Mouse (Mus musculus): ENCODE data around the gene Krtap9-5. TPM values are rescaled to one million over a fixed set of nuclear protein-coding genes. Genes with fewer than 3 reads are reported as not detected.

Krtap9-5 gene
- polyA plus RNA-seq, 1 experiment: not detected

Other genes starting within 250 kb of the Krtap9-5 start
- gene Gm14180, start 214.2 kb upstream of the Krtap9-5 start, polyA plus RNA-seq (2012; rRNA removed): not detected in 2 replicates
- not detected in 2 replicates for gene Gm11595, start 175.6 kb upstream of the Krtap9-5 start, polyA plus RNA-seq (2012; rRNA removed)
- not detected in 2 replicates for gene Krtap4-8, start 167.8 kb upstream of the Krtap9-5 start, polyA plus RNA-seq (2012; rRNA removed)
- gene Krtap4-9, start 163.3 kb upstream of the Krtap9-5 start, polyA plus RNA-seq (2012; rRNA removed): not detected in 2 replicates
- gene Gm11596, start 155.0 kb upstream of the Krtap9-5 start, polyA plus RNA-seq (2012; rRNA removed): not detected in 2 replicates
- gene Gm11569, start 149.5 kb upstream of the Krtap9-5 start, polyA plus RNA-seq (2012; rRNA removed): not detected in 2 replicates
- not detected in 2 replicates for gene Gm11554, start 144.0 kb upstream of the Krtap9-5 start, polyA plus RNA-seq (2012; rRNA removed)
- not detected in 2 replicates for gene Krtap4-13, start 138.6 kb upstream of the Krtap9-5 start, polyA plus RNA-seq (2012; rRNA removed)
- not detected in 2 replicates for gene Gm11564, start 132.8 kb upstream of the Krtap9-5 start, polyA plus RNA-seq (2012; rRNA removed)
- gene 2300003K06Rik, start 110.4 kb upstream of the Krtap9-5 start, polyA plus RNA-seq (2012; rRNA removed): not detected in 2 replicates
- 0.11 and 0.33 TPM in 2 replicates for gene Krtap4-16, start 96.9 kb upstream of the Krtap9-5 start, polyA plus RNA-seq (2012; rRNA removed)
- not detected in 2 replicates for gene Gm11568, start 90.6 kb upstream of the Krtap9-5 start, polyA plus RNA-seq (2012; rRNA removed)
- gene Gm11559, start 84.0 kb upstream of the Krtap9-5 start, polyA plus RNA-seq (2012; rRNA removed): not detected in 2 replicates
- gene Krtap9-1, start 75.1 kb upstream of the Krtap9-5 start, polyA plus RNA-seq (2012; rRNA removed): not detected in 2 replicates
- gene Gm11567, start 69.3 kb upstream of the Krtap9-5 start, polyA plus RNA-seq (2012; rRNA removed): not detected in 2 replicates
- gene Krtap31-1, start 40.6 kb upstream of the Krtap9-5 start, polyA plus RNA-seq (2012; rRNA removed): not detected in 2 replicates
- gene Gm11565, start 33.7 kb upstream of the Krtap9-5 start, polyA plus RNA-seq (2012; rRNA removed): not detected in 2 replicates
- gene Krtap31-2, start 12.2 kb upstream of the Krtap9-5 start, polyA plus RNA-seq (2012; rRNA removed): not detected in 2 replicates
- gene Krtap29-1, start 30.6 kb downstream of the Krtap9-5 start, polyA plus RNA-seq (2012; rRNA removed): not detected in 2 replicates
- not detected in 2 replicates for gene Krtap16-1, start 38.1 kb downstream of the Krtap9-5 start, polyA plus RNA-seq (2012; rRNA removed)
- not detected in 2 replicates for gene Krtap17-1, start 45.5 kb downstream of the Krtap9-5 start, polyA plus RNA-seq (2012; rRNA removed)
- not detected in 2 replicates for gene Krt33a, start 67.7 kb downstream of the Krtap9-5 start, polyA plus RNA-seq (2012; rRNA removed)
- gene Krt33b, start 81.4 kb downstream of the Krtap9-5 start, polyA plus RNA-seq (2012; rRNA removed): not detected in 2 replicates
- not detected in 2 replicates for gene Krt34, start 93.1 kb downstream of the Krtap9-5 start, polyA plus RNA-seq (2012; rRNA removed)
- gene Krt31, start 102.1 kb downstream of the Krtap9-5 start, polyA plus RNA-seq (2012; rRNA removed): 0.19 and 0.25 TPM in 2 replicates
- 0.11 and 0.25 TPM in 2 replicates for gene Krt32, start 139.8 kb downstream of the Krtap9-5 start, polyA plus RNA-seq (2012; rRNA removed)
- 0.12 and 0.55 TPM in 2 replicates for gene Krt35, start 147.8 kb downstream of the Krtap9-5 start, polyA plus RNA-seq (2012; rRNA removed)
- gene Krt36, start 157.2 kb downstream of the Krtap9-5 start, polyA plus RNA-seq (2012; rRNA removed): 0.11 TPM in 1 of 2 replicates, not detected in the other
- 0.16 TPM in 1 of 2 replicates, not detected in the other for gene Krt13, start 173.1 kb downstream of the Krtap9-5 start, polyA plus RNA-seq (2012; rRNA removed)
- 0.26 and 0.36 TPM in 2 replicates for gene Krt15, start 187.5 kb downstream of the Krtap9-5 start, polyA plus RNA-seq (2012; rRNA removed)
- gene Krt19, start 200.2 kb downstream of the Krtap9-5 start, polyA plus RNA-seq (2012; rRNA removed): 2,546 and 2,690 TPM in 2 replicates
- not detected in 2 replicates for gene Krt9, start 244.8 kb downstream of the Krtap9-5 start, polyA plus RNA-seq (2012; rRNA removed)